Comparison of ENCODE assay signal across 25 mouse cellular contexts in the genomic region with DNA sequence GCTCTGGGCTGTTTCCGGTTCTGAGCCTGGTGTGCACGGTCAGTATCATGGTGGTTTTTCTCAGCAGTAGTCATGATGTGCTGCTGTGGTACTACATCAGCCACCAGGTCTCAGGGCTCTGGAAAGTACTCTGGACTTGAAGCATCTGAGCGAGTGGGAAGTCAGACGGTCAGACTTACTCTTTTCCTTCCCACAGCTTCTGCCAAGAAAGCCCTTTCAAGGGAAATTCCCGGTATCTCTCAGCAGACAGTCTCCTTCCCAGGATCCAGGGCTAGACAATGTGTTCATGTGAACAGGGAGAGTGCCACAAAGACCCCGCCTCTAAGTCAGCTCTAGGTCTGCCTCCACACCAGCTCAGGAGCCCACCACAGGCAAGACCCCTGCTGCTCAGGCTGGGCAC. TPM values are rescaled to one million over a fixed set of nuclear protein-coding genes. Genes with fewer than 3 reads are reported as not detected.
DNase-seq lines count a peak whose midpoint lies in the region; ATAC-seq and TF ChIP-seq lines count a peak whose summit lies in the region.
"Had no signal": no experiment of that assay in that cellular context is flagged by ENCODE, and none has a peak within 500 bp of the region (broad histone marks: within the 10 kb centered on the region; RNA-seq: fewer than 3 reads in every experiment).

No protein-coding gene starts in this region.

- ATAC-seq in heart, embryonic 11.5 days (replicated peaks; ENCODE audit: insufficient number of reproducible peaks, low FRiP score, low TSS enrichment): no peak
- no peak for ATAC-seq in intestine, postnatal 0 days
- no peak for ATAC-seq in intestine, embryonic 16.5 days
- no peak for ATAC-seq in midbrain, embryonic 14.5 days (ENCODE audit: low FRiP score, low TSS enrichment)
- no peak for ATAC-seq in forebrain, embryonic 12.5 days (ENCODE audit: low FRiP score)
- ATAC-seq: forebrain, embryonic 14.5 days; lung, postnatal 0 days had no signal

- no peaks in the 10 kb centered on the region for H3K9me3 ChIP-seq in heart, embryonic 11.5 days (replicated peaks; ENCODE audit: control insufficient read depth, low read length)
- no peaks in the 10 kb centered on the region for H3K9me3 ChIP-seq in intestine, postnatal 0 days (ENCODE audit: control insufficient read depth)
- no peaks in the 10 kb centered on the region for H3K9me3 ChIP-seq in intestine, embryonic 16.5 days (ENCODE audit: control insufficient read depth, low read length)
- H3K9me3 ChIP-seq in midbrain, embryonic 10.5 days (replicated peaks): no peaks in the 10 kb centered on the region
- no peaks in the 10 kb centered on the region for H3K9me3 ChIP-seq in midbrain, embryonic 14.5 days (ENCODE audit: control insufficient read depth, low read length)
- no peaks in the 10 kb centered on the region for H3K9me3 ChIP-seq in forebrain, embryonic 12.5 days
- H3K9me3 ChIP-seq: embryonic facial prominence, embryonic 13.5 days; heart, embryonic 13.5 days; hindbrain, embryonic 12.5 days; midbrain, embryonic 12.5 days had no signal

- H3K36me3 ChIP-seq in heart, embryonic 11.5 days (ENCODE audit: control insufficient read depth, insufficient read depth, low read length): no peaks in the 10 kb centered on the region
- H3K36me3 ChIP-seq in intestine, postnatal 0 days (ENCODE audit: control insufficient read depth, insufficient read depth): peaks cover 30% of the 10 kb centered on the region
- no peaks in the 10 kb centered on the region for H3K36me3 ChIP-seq in intestine, embryonic 16.5 days (ENCODE audit: control insufficient read depth, insufficient read depth, low read length)
- H3K36me3 ChIP-seq in midbrain, embryonic 10.5 days: peaks cover 14% of the 10 kb centered on the region
- peaks cover 25% of the 10 kb centered on the region for H3K36me3 ChIP-seq in midbrain, embryonic 14.5 days (ENCODE audit: control insufficient read depth, insufficient read depth, low read length)
- H3K36me3 ChIP-seq in forebrain, embryonic 12.5 days (replicated peaks): peaks cover 22% of the 10 kb centered on the region; the same call in 1 of the 2 replicates

- no peak overlapping the region for H3K27ac ChIP-seq in heart, embryonic 11.5 days (ENCODE audit: low read depth, low read length)
- peak overlapping the region; percentile 35; the same call in 1 of the 2 replicates for H3K27ac ChIP-seq in intestine, postnatal 0 days (ENCODE audit: low read depth, low read length)
- no peak overlapping the region; the same call in 1 of the 2 replicates for H3K27ac ChIP-seq in intestine, embryonic 16.5 days (ENCODE audit: low read length)
- 0 out of 2 replicates have a peak overlapping the region, but pooled peaks have one; percentile 46 for H3K27ac ChIP-seq in midbrain, embryonic 10.5 days (replicated peaks)
- H3K27ac ChIP-seq in midbrain, embryonic 14.5 days (replicated peaks; ENCODE audit: low read depth, low read length): no peak overlapping the region
- no peak overlapping the region for H3K27ac ChIP-seq in forebrain, embryonic 12.5 days
- H3K27ac ChIP-seq: embryonic facial prominence, embryonic 13.5 days; heart, embryonic 13.5 days; left cerebral cortex, adult 2 months had no signal

- peak; percentile 94 for DNase-seq in heart, adult 11 months
- DNase-seq in midbrain, embryonic 10.5 days (ENCODE audit: low spot score): no peak
- no peak for DNase-seq in midbrain, embryonic 14.5 days
- no peak for DNase-seq in urinary bladder, postnatal 4 days (ENCODE audit: low spot score in 2 of 2)
- DNase-seq: adrenal gland, postnatal 14 days; cerebellum, adult 8-10 months; cerebellum, postnatal 36 days; embryo, embryonic 11 days; gastrocnemius, postnatal 14 days; layer of hippocampus, adult 9-11 months; liver; right cerebral cortex, postnatal 14 days had no signal

- TF ChIP-seq CTCF in intestine, postnatal 0 days (IDR thresholded peaks at IDR 0.05; ENCODE audit: low read depth): no peak

- H3K4me3 ChIP-seq in heart, embryonic 11.5 days (ENCODE audit: low read depth, low read length): no peak overlapping the region
- no peak overlapping the region for H3K4me3 ChIP-seq in intestine, postnatal 0 days (ENCODE audit: low read depth, low read length)
- no peak overlapping the region for H3K4me3 ChIP-seq in intestine, embryonic 16.5 days (ENCODE audit: low read length)
- no peak overlapping the region for H3K4me3 ChIP-seq in midbrain, embryonic 10.5 days
- H3K4me3 ChIP-seq in midbrain, embryonic 14.5 days (replicated peaks; ENCODE audit: low read depth, low read length): no peak overlapping the region
- no peak overlapping the region for H3K4me3 ChIP-seq in forebrain, embryonic 12.5 days (replicated peaks)
- H3K4me3 ChIP-seq: embryonic facial prominence, embryonic 13.5 days; heart, embryonic 13.5 days; hindbrain, embryonic 12.5 days; left cerebral cortex, adult 2 months; midbrain, embryonic 12.5 days had no signal

- no peaks in the 10 kb centered on the region for H3K27me3 ChIP-seq in heart, embryonic 11.5 days (ENCODE audit: control insufficient read depth, insufficient read depth, low read length)
- no peaks in the 10 kb centered on the region for H3K27me3 ChIP-seq in intestine, postnatal 0 days (replicated peaks; ENCODE audit: control insufficient read depth, insufficient read depth, low read length)
- H3K27me3 ChIP-seq in intestine, embryonic 16.5 days (replicated peaks; ENCODE audit: control insufficient read depth, insufficient read depth, low read length): no peaks in the 10 kb centered on the region
- H3K27me3 ChIP-seq in midbrain, embryonic 10.5 days (ENCODE audit: low read depth, poor library complexity, severe bottlenecking): no peaks in the 10 kb centered on the region
- H3K27me3 ChIP-seq in midbrain, embryonic 14.5 days (ENCODE audit: control insufficient read depth, insufficient read depth, low read length): no peaks in the 10 kb centered on the region
- no peaks in the 10 kb centered on the region for H3K27me3 ChIP-seq in forebrain, embryonic 12.5 days
- H3K27me3 ChIP-seq: embryonic facial prominence, embryonic 13.5 days; heart, embryonic 13.5 days; hindbrain, embryonic 12.5 days; midbrain, embryonic 12.5 days had no signal

- 73% methylated on average over 6 of the region's 6 CpGs for WGBS in heart, embryonic 11.5 days (ENCODE audit: insufficient replicate concordance)
- 74% methylated on average over 6 of the region's 6 CpGs for WGBS in intestine, postnatal 0 days
- 67% methylated on average over 6 of the region's 6 CpGs for WGBS in intestine, embryonic 16.5 days
- WGBS in midbrain, embryonic 10.5 days: 87% methylated on average over 6 of the region's 6 CpGs
- WGBS in midbrain, embryonic 14.5 days: 91% methylated on average over 6 of the region's 6 CpGs
- WGBS in forebrain, embryonic 12.5 days: 78% methylated on average over 6 of the region's 6 CpGs

- H3K4me1 ChIP-seq in heart, embryonic 11.5 days (ENCODE audit: control insufficient read depth, insufficient read depth, low read length): peaks cover 4% of the 10 kb centered on the region; the same call in 1 of the 2 replicates
- H3K4me1 ChIP-seq in intestine, postnatal 0 days (replicated peaks; ENCODE audit: control insufficient read depth, insufficient read depth, low read length): no peaks in the 10 kb centered on the region
- peaks cover 15% of the 10 kb centered on the region; the same call in 1 of the 2 replicates for H3K4me1 ChIP-seq in intestine, embryonic 16.5 days (ENCODE audit: control insufficient read depth, insufficient read depth, low read length)
- H3K4me1 ChIP-seq in midbrain, embryonic 10.5 days: peaks cover 21% of the 10 kb centered on the region
- no peaks in the 10 kb centered on the region for H3K4me1 ChIP-seq in midbrain, embryonic 14.5 days (ENCODE audit: control insufficient read depth, insufficient read depth, low read length)
- H3K4me1 ChIP-seq in forebrain, embryonic 12.5 days: no peaks in the 10 kb centered on the region

- H3K4me2 ChIP-seq in heart, embryonic 11.5 days: no peak overlapping the region
- no peak overlapping the region for H3K4me2 ChIP-seq in intestine, postnatal 0 days (replicated peaks; ENCODE audit: low read depth)
- no peak overlapping the region for H3K4me2 ChIP-seq in intestine, embryonic 16.5 days (ENCODE audit: low read depth, low read length)
- H3K4me2 ChIP-seq in midbrain, embryonic 14.5 days (ENCODE audit: low read length): no peak overlapping the region
- H3K4me2 ChIP-seq in forebrain, embryonic 12.5 days: no peak overlapping the region
- H3K4me2 ChIP-seq: embryonic facial prominence, embryonic 13.5 days; heart, embryonic 13.5 days; hindbrain, embryonic 12.5 days; midbrain, embryonic 12.5 days had no signal

- no peak overlapping the region for H3K9ac ChIP-seq in heart, embryonic 11.5 days (ENCODE audit: low read depth, low read length)
- H3K9ac ChIP-seq in intestine, postnatal 0 days (ENCODE audit: low read depth, low read length): no peak overlapping the region
- H3K9ac ChIP-seq in intestine, embryonic 16.5 days (ENCODE audit: low read depth, low read length): no peak overlapping the region
- no peak overlapping the region for H3K9ac ChIP-seq in midbrain, embryonic 14.5 days (replicated peaks; ENCODE audit: low read length)
- H3K9ac ChIP-seq in forebrain, embryonic 12.5 days: no peak overlapping the region
- H3K9ac ChIP-seq: embryonic facial prominence, embryonic 13.5 days; heart, embryonic 13.5 days; hindbrain, embryonic 12.5 days; midbrain, embryonic 12.5 days had no signal

RNA-seq across cellular contexts. Expression of gene Rflnb, which starts 17.8 kb away (rescaled TPM):
- polyA plus RNA-seq in heart, embryonic 11.5 days (2014; fragmentation: Nextera tagmentation; extraction: Ambion mirVana): 8.3 and 9.0 TPM in 2 replicates
- 24.2 and 26.8 TPM in 2 replicates for polyA plus RNA-seq in intestine, postnatal 0 days (2015; fragmentation: Nextera tagmentation; extraction: Ambion mirVana)
- 43.3 and 48.8 TPM in 2 replicates for polyA plus RNA-seq in intestine, embryonic 16.5 days (2015; fragmentation: Nextera tagmentation; extraction: Ambion mirVana)
- polyA plus RNA-seq in midbrain, embryonic 10.5 days (2016; fragmentation: Nextera tagmentation; extraction: Ambion mirVana): 14.9 and 16.5 TPM in 2 replicates
- 6.3 and 7.7 TPM in 2 replicates for polyA plus RNA-seq in midbrain, embryonic 14.5 days (2014; fragmentation: Nextera tagmentation; extraction: Ambion mirVana)
- 11.7 and 13.2 TPM in 2 replicates for polyA plus RNA-seq in forebrain, embryonic 12.5 days (2016; fragmentation: Nextera tagmentation; extraction: Ambion mirVana)

RNA-seq across cellular contexts. Expression of gene 1700016K19Rik, which starts 45.7 kb away (rescaled TPM):
- polyA plus RNA-seq in heart, embryonic 11.5 days (2014; fragmentation: Nextera tagmentation; extraction: Ambion mirVana): not detected in 2 replicates
- polyA plus RNA-seq in intestine, postnatal 0 days (2015; fragmentation: Nextera tagmentation; extraction: Ambion mirVana): 0.17 TPM in 1 of 2 replicates, not detected in the other
- 2.1 and 2.6 TPM in 2 replicates for polyA plus RNA-seq in intestine, embryonic 16.5 days (2015; fragmentation: Nextera tagmentation; extraction: Ambion mirVana)
- 0.12 TPM in 1 of 2 replicates, not detected in the other for polyA plus RNA-seq in midbrain, embryonic 10.5 days (2016; fragmentation: Nextera tagmentation; extraction: Ambion mirVana)
- 2.1 and 2.7 TPM in 2 replicates for polyA plus RNA-seq in midbrain, embryonic 14.5 days (2014; fragmentation: Nextera tagmentation; extraction: Ambion mirVana)
- polyA plus RNA-seq in forebrain, embryonic 12.5 days (2016; fragmentation: Nextera tagmentation; extraction: Ambion mirVana): 0.59 and 1.4 TPM in 2 replicates
- polyA plus RNA-seq: heart, embryonic 13.5 days; liver, embryonic 16.5 days; neural tube, embryonic 11.5 days had no signal

Comparison
In these comparisons a context has a peak if more than half of its experiments do, and no peak if none do; other contexts are left out.
1. H3K27ac ChIP-seq: peak in intestine, postnatal 0 days (single experiment) and midbrain, embryonic 10.5 days (single experiment); none in heart, embryonic 11.5 days (single experiment), intestine, embryonic 16.5 days (single experiment), midbrain, embryonic 14.5 days (single experiment) and forebrain, embryonic 12.5 days (single experiment).